Mouse (Mus musculus) left cerebral cortex, postnatal 25 days (tissue): ENCODE results near the gene Gm10722. TPM values are rescaled to one million over a fixed set of nuclear protein-coding genes. Genes with fewer than 3 reads are reported as not detected.
A peak's percentile ranks its signal among the peaks of the same experiment; 100 is the strongest.
"Not testable (repeated sequence)": the region's sequence is repeated elsewhere in the genome, so short reads cannot be mapped to it uniquely, and the experiment has no call there.

Source experiments
- DNase-seq, 2 experiments: peaks; one replicate each; pipeline ENCODE4 v3.0.0; 2022; ENCODE audit warnings: low spot score in 2 of 2, mixed read lengths in 1 of 2
- intact Hi-C: fragments of 180-260 bp; cut with DNase I; formaldehyde crosslinking; loops from one replicate; pipeline ENCODE4 v1.15.1; 2025
- microRNA-seq, 2 experiments: library from miRNA; unstranded; fragments of <30 nt; microRNA quantifications; one replicate each; pipeline ENCODE4 v1.2.0; 2022
- total RNA-seq, 2 experiments: library from RNA; stranded (reverse); gene quantifications; 2 replicates each; pipeline ENCODE4 v1.2.3; 2021

Gene Gm10722
- total RNA-seq, 2 experiments from 2014 or later: not detected

- peak; percentile 80 to 85 for DNase-seq
- intact Hi-C loops: not testable (repeated sequence)
Observed at GRCm38 (mm10) chr9:3023985-3024648, 23.4 kb downstream of the Gm10722 start.

DNA sequence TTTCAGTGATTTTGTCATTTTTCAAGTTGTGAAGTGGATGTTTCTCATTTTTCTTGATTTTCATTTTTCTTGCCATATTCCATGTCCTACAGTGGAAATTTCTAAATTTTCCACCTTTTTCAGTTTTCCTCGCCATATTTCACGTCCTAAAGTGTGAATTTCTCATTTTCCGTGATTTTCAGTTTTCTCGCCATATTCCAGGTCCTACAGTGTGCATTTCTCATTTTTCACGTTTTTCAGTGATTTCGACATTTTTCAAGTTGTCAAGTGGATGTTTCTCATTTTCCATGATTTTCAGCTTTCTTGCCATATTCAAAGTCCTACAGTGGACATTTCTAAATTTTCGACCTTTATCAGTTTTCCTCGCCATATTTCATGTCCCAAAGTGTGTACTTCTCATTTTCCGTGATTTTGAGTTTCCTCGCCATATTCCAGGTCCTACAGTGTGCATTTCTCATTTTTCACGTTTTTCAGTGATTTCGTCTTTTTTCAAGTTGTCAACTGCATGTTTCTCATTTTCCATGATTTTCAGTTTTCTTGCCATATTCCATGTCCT, 24.3 kb downstream of the Gm10722 start, which contains the start of gene Gm10717:
Gm10717 (plus strand) TSS at position 506 of the 556 bp plus-strand sequence.
- peak; percentile 35 to 55 for DNase-seq
- intact Hi-C loops: not testable (repeated sequence)

DNA sequence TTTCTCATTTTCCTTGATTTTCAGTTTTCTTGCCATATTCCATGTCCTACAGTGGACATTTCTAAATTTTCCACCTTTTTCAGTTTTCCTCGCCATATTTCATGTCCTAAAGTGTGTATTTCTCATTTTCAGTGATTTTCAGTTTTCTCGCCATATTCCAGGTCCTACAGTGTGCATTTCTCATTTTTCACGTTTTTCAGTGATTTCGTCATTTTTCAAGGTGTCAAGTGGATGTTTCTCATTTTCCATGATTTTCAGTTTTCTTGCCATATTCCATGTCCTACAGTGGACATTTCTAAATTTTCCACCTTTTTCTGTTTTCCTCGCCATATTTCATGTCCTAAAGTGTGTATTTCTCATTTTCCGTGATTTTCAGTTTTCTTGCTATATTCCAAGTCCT, 24.9 kb downstream of the Gm10722 start:
- DNase-seq: peak; percentile 78 to 84
- intact Hi-C loops: not testable (repeated sequence)

DNA sequence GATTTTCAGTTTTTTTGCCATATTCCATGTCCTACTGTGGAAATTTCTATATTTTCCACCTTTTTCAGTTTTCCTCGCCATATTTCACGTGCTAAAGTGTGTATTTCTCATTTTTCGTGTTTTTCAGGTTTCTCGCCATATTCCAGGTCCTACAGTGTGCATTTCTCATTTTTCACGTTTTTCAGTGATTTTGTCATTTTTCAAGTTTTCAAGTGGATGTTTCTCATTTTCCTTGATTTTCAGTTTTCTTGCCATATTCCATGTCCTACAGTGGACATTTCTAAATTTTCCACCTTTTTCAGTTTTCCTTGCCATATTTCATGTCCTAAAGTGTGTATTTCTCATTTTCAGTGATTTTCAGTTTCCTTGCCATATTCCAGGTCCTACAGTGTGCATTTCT, 25.4 kb downstream of the Gm10722 start:
- DNase-seq, intact Hi-C loops: not testable (repeated sequence)

DNA sequence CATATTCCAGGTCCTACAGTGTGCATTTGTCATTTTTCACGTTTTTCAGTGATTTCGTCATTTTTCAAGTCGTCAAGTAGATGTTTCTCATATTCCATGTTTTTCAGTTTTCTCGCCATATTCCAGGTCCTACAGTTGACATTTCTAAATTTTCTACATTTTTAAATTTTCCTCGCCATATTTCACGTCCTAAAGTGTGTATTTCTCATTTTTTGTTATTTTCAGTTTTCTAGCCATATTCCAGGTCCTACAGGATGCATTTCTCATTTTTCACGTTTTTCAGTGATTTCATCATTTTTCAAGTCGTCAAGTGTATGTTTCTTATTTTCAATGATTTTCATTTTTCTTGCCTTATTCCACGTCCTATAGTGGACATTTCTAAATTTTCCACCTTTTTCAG, 26.0 kb downstream of the Gm10722 start:
- intact Hi-C loops, DNase-seq: not testable (repeated sequence)

DNA sequence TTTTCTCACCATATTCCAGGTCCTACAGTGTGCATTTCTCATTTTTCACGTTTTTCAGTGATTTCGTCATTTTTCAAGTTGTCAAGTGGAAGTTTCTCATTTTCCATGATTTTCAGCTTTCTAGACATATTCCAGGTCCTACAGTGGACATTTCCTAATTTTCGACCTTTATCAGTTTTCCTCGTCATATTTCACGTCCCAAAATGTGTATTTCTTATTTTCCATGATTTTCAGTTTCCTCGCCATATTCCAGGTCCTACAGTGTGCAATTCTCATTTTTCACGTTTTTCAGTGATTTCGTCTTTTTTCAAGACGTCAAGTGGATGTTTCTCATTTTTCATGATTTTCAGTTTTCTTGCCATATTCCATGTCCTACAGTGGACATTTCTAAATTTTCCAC, 26.5 kb downstream of the Gm10722 start:
- DNase-seq, intact Hi-C loops: not testable (repeated sequence)

- DNase-seq: peak; percentile 11 to 35
- intact Hi-C loops: not testable (repeated sequence)
Observed at GRCm38 (mm10) chr9:3029276-3030000, 28.7 kb downstream of the Gm10722 start.

GRCm38 (mm10) chr9:3030677-3031318, 30.1 kb downstream of the Gm10722 start:
- intact Hi-C loops, DNase-seq: not testable (repeated sequence)

- intact Hi-C loops, DNase-seq: not testable (repeated sequence)
Observed at GRCm38 (mm10) chr9:3034299-3034698, 33.6 kb downstream of the Gm10722 start, which contains the start of gene Gm17535. Gm17535 (plus strand) TSS chr9:3034599.

- DNase-seq, intact Hi-C loops: not testable (repeated sequence)
Observed at GRCm38 (mm10) chr9:3036577-3036976, 35.9 kb downstream of the Gm10722 start, which contains the start of gene Gm10715. Gm10715 (plus strand) TSS chr9:3036877.

DNA sequence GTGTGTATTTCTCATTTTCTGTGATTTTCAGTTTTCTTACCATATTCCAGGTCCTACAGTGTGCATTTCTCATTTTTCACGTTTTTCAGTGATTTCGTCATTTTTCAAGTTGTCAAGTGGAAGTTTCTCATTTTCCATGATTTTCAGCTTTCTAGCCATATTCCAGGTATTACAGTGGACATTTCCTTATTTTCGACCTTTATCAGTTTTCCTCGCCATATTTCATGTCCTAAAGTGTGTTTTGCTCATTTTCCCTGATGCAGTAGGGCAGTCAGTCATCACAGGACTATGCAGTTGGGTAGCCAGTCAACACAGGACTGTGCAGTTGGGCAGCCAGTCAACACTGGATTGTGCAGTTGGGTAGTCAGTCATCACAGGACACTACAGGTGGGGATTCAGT, 37.4 kb downstream of the Gm10722 start:
- intact Hi-C loops: not testable (repeated sequence)

More for the DNA sequence above, 37.4 kb downstream of the Gm10722 start:
- not testable (repeated sequence) for DNase-seq

Small RNA genes within 50 kb of the gene (microRNA-seq; reads per million reads assigned to microRNA genes)
- 0 reads per million in 2 experiments for gene Mir101c

Other genes starting within 250 kb of the Gm10722 start
- not detected for gene Gm11168, start 2.4 kb downstream of the Gm10722 start, total RNA-seq
- gene Gm10721, start 12.2 kb downstream of the Gm10722 start, total RNA-seq: not detected
- not detected for gene Gm10720, start 14.7 kb downstream of the Gm10722 start, total RNA-seq
- gene Gm10719, start 16.5 kb downstream of the Gm10722 start, total RNA-seq: not detected
- 1 to 10 TPM in 1 of 2 experiments, not detected in 1; 1.2 TPM for gene Gm10718, start 22.6 kb downstream of the Gm10722 start, total RNA-seq
- not detected for gene Gm10717, start 24.5 kb downstream of the Gm10722 start, total RNA-seq
- not detected for gene Gm17535, start 33.7 kb downstream of the Gm10722 start, total RNA-seq
- not detected for gene Gm10715, start 36.0 kb downstream of the Gm10722 start, total RNA-seq